Mouse (Mus musculus) neural tube, embryonic 12.5 days (tissue): ENCODE data around the gene Dglucy. TPM values are rescaled to one million over a fixed set of nuclear protein-coding genes. Genes with fewer than 3 reads are reported as not detected.

ENCODE experiments used
- ATAC-seq: fragments of 200-750 bp; cut with Nextera tagmentation; 2 replicates; pipeline ENCODE4 v1.8.0; 2017; ENCODE audit warnings: low read depth, mild to moderate bottlenecking, moderate TSS enrichment, moderate library complexity; ENCODE audit not compliant: low FRiP score
- H3K27ac ChIP-seq: fragments of 300-500 bp; sonication (generic); 2 replicates; pipeline ENCODE4 v1.5.1; 2016
- H3K27me3 ChIP-seq: fragments of 300-500 bp; sonication (generic); replicated peaks from 2 replicates; pipeline ENCODE4 v1.6.1; 2016; ENCODE audit warnings: mild to moderate bottlenecking
- H3K36me3 ChIP-seq: fragments of 300-500 bp; sonication (generic); 2 replicates; pipeline ENCODE4 v1.6.1; 2016; ENCODE audit warnings: mild to moderate bottlenecking
- H3K4me1 ChIP-seq: fragments of 300-500 bp; sonication (generic); 2 replicates; pipeline ENCODE4 v1.6.1; 2016
- H3K4me2 ChIP-seq: fragments of 300-500 bp; sonication (generic); replicated peaks from 2 replicates; pipeline ENCODE4 v1.6.1; 2016; ENCODE audit warnings: mild to moderate bottlenecking
- H3K4me3 ChIP-seq: fragments of 300-500 bp; sonication (generic); 2 replicates; pipeline ENCODE4 v1.5.1; 2016
- H3K9ac ChIP-seq: fragments of 300-500 bp; sonication (generic); 2 replicates; pipeline ENCODE4 v1.6.1; 2016; ENCODE audit warnings: mild to moderate bottlenecking
- H3K9me3 ChIP-seq: fragments of 300-500 bp; sonication (generic); 2 replicates; pipeline ENCODE4 v1.6.1; 2016; ENCODE audit warnings: mild to moderate bottlenecking
- WGBS: fragments of 180-500 bp; shearing (Covaris S2); methylation state at CpG from one replicate; pipeline ENCODE4 v1.1.7; 2016; 5-methylcytosine and 5-hydroxymethylcytosine counted together
- polyA plus RNA-seq: library from polyadenylated mRNA; unstranded; fragments of >200 nt; fragmentation: Nextera tagmentation; extraction: Ambion mirVana; gene quantifications from 2 replicates; pipeline ENCODE4 v1.2.1, GENCODE M21; 2016

Dglucy gene
- polyA plus RNA-seq, 1 experiment from 2014 or later = 1.0 TPM

- H3K27ac ChIP-seq = no peak overlapping the region
- no peaks in the 10 kb centered on the region for H3K4me1 ChIP-seq
- WGBS = 91% methylated on average over 6 of the region's 6 CpGs
- no peaks in the 10 kb centered on the region for H3K9me3 ChIP-seq
- no peak overlapping the region for H3K4me2 ChIP-seq
- no peak for ATAC-seq
- H3K4me3 ChIP-seq = no peak overlapping the region
- no peak overlapping the region for H3K9ac ChIP-seq
- H3K36me3 ChIP-seq = no peaks in the 10 kb centered on the region
- no peaks in the 10 kb centered on the region for H3K27me3 ChIP-seq
These were observed 9.0 kb upstream of the Dglucy start for GRCm38 (mm10) chr12:100769871-100770270.

GRCm38 (mm10) chr12:100770765-100771164, 8.1 kb upstream of the Dglucy start:
- ATAC-seq = no peak
- no peak overlapping the region for H3K27ac ChIP-seq
- H3K4me2 ChIP-seq = no peak overlapping the region
- H3K27me3 ChIP-seq = no peaks in the 10 kb centered on the region
- no peaks in the 10 kb centered on the region for H3K4me1 ChIP-seq
- H3K9ac ChIP-seq = no peak overlapping the region
- H3K9me3 ChIP-seq = no peaks in the 10 kb centered on the region
- WGBS = 83% methylated on average over 3 of the region's 3 CpGs
- H3K36me3 ChIP-seq = no peaks in the 10 kb centered on the region
- no peak overlapping the region for H3K4me3 ChIP-seq

GRCm38 (mm10) chr12:100772230-100772984, 6.5 kb upstream of the Dglucy start:
- Histone ChIP-seq H3K9ac (no peak overlapping the region), H3K9me3 (no peaks in the 10 kb centered on the region), H3K27me3 (no peaks in the 10 kb centered on the region), H3K36me3 (no peaks in the 10 kb centered on the region), H3K27ac (no peak overlapping the region), H3K4me2 (no peak overlapping the region), H3K4me1 (no peaks in the 10 kb centered on the region), H3K4me3 (no peak overlapping the region)
- ATAC-seq = no peak
- WGBS = 59% methylated on average over 7 of the region's 7 CpGs

- 81% methylated on average over 7 of the region's 7 CpGs for WGBS
- Histone ChIP-seq H3K9ac (no peak overlapping the region), H3K27ac (no peak overlapping the region), H3K4me2 (no peak overlapping the region), H3K36me3 (no peaks in the 10 kb centered on the region), H3K4me1 (peaks cover 13% of the 10 kb centered on the region), H3K9me3 (no peaks in the 10 kb centered on the region), H3K4me3 (no peak overlapping the region), H3K27me3 (no peaks in the 10 kb centered on the region)
- no peak for ATAC-seq
These were observed 4.1 kb upstream of the Dglucy start for GRCm38 (mm10) chr12:100774756-100775155.

GRCm38 (mm10) chr12:100775291-100775690, 3.6 kb upstream of the Dglucy start:
- no peak overlapping the region for H3K4me3 ChIP-seq
- ATAC-seq = no peak
- no peaks in the 10 kb centered on the region for H3K9me3 ChIP-seq
- H3K36me3 ChIP-seq = no peaks in the 10 kb centered on the region
- H3K4me1 ChIP-seq = peaks cover 13% of the 10 kb centered on the region
- H3K27ac ChIP-seq = no peak overlapping the region
- no peak overlapping the region for H3K9ac ChIP-seq
- no peak overlapping the region for H3K4me2 ChIP-seq
- no peaks in the 10 kb centered on the region for H3K27me3 ChIP-seq

GRCm38 (mm10) chr12:100775911-100776581, 2.8 kb upstream of the Dglucy start:
- no peak for ATAC-seq
- H3K4me1 ChIP-seq = peaks cover 13% of the 10 kb centered on the region
- H3K4me2 ChIP-seq = no peak overlapping the region
- 80% methylated on average over 8 of the region's 8 CpGs for WGBS
- no peaks in the 10 kb centered on the region for H3K27me3 ChIP-seq
- H3K27ac ChIP-seq = no peak overlapping the region
- no peaks in the 10 kb centered on the region for H3K36me3 ChIP-seq
- H3K9me3 ChIP-seq = no peaks in the 10 kb centered on the region
- H3K4me3 ChIP-seq = no peak overlapping the region
- H3K9ac ChIP-seq = no peak overlapping the region

- H3K27me3 ChIP-seq = no peaks in the 10 kb centered on the region
- no peak overlapping the region for H3K9ac ChIP-seq
- H3K4me1 ChIP-seq = peaks cover 13% of the 10 kb centered on the region
- no peak for ATAC-seq
- H3K4me2 ChIP-seq = no peak overlapping the region
- no peak overlapping the region for H3K27ac ChIP-seq
- H3K9me3 ChIP-seq = no peaks in the 10 kb centered on the region
- H3K36me3 ChIP-seq = no peaks in the 10 kb centered on the region
- H3K4me3 ChIP-seq = no peak overlapping the region
- 89% methylated on average over 6 of the region's 6 CpGs for WGBS
These were observed 1.9 kb upstream of the Dglucy start for GRCm38 (mm10) chr12:100776991-100777390.

- no peaks in the 10 kb centered on the region for H3K9me3 ChIP-seq
- H3K27ac ChIP-seq = 0 out of 2 replicates have a peak overlapping the region, but pooled peaks have one; percentile 17
- no peaks in the 10 kb centered on the region for H3K27me3 ChIP-seq
- no peak for ATAC-seq
- no peak overlapping the region for H3K4me3 ChIP-seq
- peaks cover 13% of the 10 kb centered on the region for H3K4me1 ChIP-seq
- H3K36me3 ChIP-seq = no peaks in the 10 kb centered on the region
- WGBS = 84% methylated on average over 10 of the region's 10 CpGs
- H3K4me2 ChIP-seq = peak overlapping the region; percentile 24; the same call in 1 of the 2 replicates
- no peak overlapping the region for H3K9ac ChIP-seq
These were observed 452 bp upstream of the Dglucy start for GRCm38 (mm10) chr12:100778276-100778933.

- 95% methylated on average over 10 of the region's 10 CpGs for WGBS
- Histone ChIP-seq H3K9me3 (no peaks in the 10 kb centered on the region), H3K4me3 (no peak overlapping the region), H3K27me3 (no peaks in the 10 kb centered on the region), H3K4me2 (no peak overlapping the region), H3K4me1 (peaks cover 13% of the 10 kb centered on the region), H3K27ac (no peak overlapping the region), H3K36me3 (no peaks in the 10 kb centered on the region), H3K9ac (no peak overlapping the region)
- ATAC-seq = no peak
These were observed 1.6 kb downstream of the Dglucy start for GRCm38 (mm10) chr12:100780416-100780815.

- Histone ChIP-seq H3K4me2 (no peak overlapping the region), H3K36me3 (no peaks in the 10 kb centered on the region), H3K4me1 (peaks cover 13% of the 10 kb centered on the region), H3K9ac (no peak overlapping the region), H3K27ac (no peak overlapping the region), H3K27me3 (no peaks in the 10 kb centered on the region), H3K4me3 (no peak overlapping the region), H3K9me3 (no peaks in the 10 kb centered on the region)
- 92% methylated on average over 13 of the region's 13 CpGs for WGBS
- ATAC-seq = no peak
These were observed 2.7 kb downstream of the Dglucy start for GRCm38 (mm10) chr12:100781428-100782120.

- no peak overlapping the region for H3K4me2 ChIP-seq
- WGBS = 86% methylated on average over 2 of the region's 2 CpGs
- H3K27me3 ChIP-seq = no peaks in the 10 kb centered on the region
- peaks cover 5% of the 10 kb centered on the region for H3K4me1 ChIP-seq
- H3K4me3 ChIP-seq = no peak overlapping the region
- no peak overlapping the region for H3K9ac ChIP-seq
- no peak overlapping the region for H3K27ac ChIP-seq
- H3K36me3 ChIP-seq = no peaks in the 10 kb centered on the region
- ATAC-seq = no peak
- no peaks in the 10 kb centered on the region for H3K9me3 ChIP-seq
These were observed 5.3 kb downstream of the Dglucy start for GRCm38 (mm10) chr12:100784152-100784551.

GRCm38 (mm10) chr12:100785344-100785743, 6.5 kb downstream of the Dglucy start:
- no peaks in the 10 kb centered on the region for H3K27me3 ChIP-seq
- no peaks in the 10 kb centered on the region for H3K4me1 ChIP-seq
- H3K36me3 ChIP-seq = no peaks in the 10 kb centered on the region
- no peak overlapping the region for H3K27ac ChIP-seq
- no peak overlapping the region for H3K9ac ChIP-seq
- no peaks in the 10 kb centered on the region for H3K9me3 ChIP-seq
- ATAC-seq = no peak
- WGBS = 77% methylated on average over 7 of the region's 7 CpGs
- no peak overlapping the region for H3K4me2 ChIP-seq
- H3K4me3 ChIP-seq = no peak overlapping the region
